Mouse (Mus musculus): Measurements from ENCODE around the gene Map2k2.

DNA sequence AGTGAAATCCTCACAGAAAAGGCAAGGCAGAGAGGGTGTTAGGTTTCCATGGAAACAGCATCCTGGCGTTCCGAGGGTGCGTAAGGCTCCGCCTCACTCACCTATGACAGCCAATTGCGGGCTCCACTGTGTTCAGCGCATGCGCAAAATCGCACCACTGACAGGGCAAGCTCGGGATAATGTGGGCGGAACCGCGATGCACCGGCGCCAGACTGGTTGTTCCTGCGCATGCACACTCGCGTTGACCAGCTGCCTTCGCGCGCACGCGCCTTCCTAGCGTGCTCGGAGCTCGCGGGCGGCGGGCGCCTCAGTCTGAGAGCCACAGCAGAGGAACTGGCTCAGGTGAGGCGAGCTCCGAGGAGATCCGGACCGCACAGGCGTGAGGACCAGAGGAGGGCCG lies 35.9 kb upstream of the Map2k2 start, which contains the start of gene Thop1:
- TF ChIP-seq POLR2A (IDR thresholded peaks at IDR 0.05; ENCODE audit: low read depth, low read length) (peak; percentile 96), CTCF (conservative IDR thresholded peaks at IDR 0.05 in 1 of 2, IDR thresholded peaks at IDR 0.05 in 1 of 2; ENCODE audit: low read depth in 2 of 2, low read length in 2 of 2) (no peak), CHD2 (IDR thresholded peaks at IDR 0.05; ENCODE audit: low read length) (no peak), JUN (IDR thresholded peaks at IDR 0.05; ENCODE audit: insufficient read depth, low read depth, low read length) (no peak)

Data from CH12.LX (cell line).